Mouse (Mus musculus) heart, adult 2 months (tissue): ENCODE measurements at regions not wholly inside any gene's neighbourhood (a gene's known extent, or its start where the extent isn't known, plus 50 kb on each side); places are given as distances from the start of the nearest gene placed in this dataset.

Source experiments
- CTCF ChIP-seq: fragments of 200-600 bp; IDR thresholded peaks from 2 replicates; pipeline ENCODE4 v1.8.1; 2022; ENCODE audit warnings: antibody characterized with exemption, mild to moderate bottlenecking, moderate library complexity
- EP300 ChIP-seq: fragments of 200-500 bp; IDR thresholded peaks from 2 replicates; pipeline ENCODE4 v1.6.1; 2011; ENCODE audit warnings: low read depth, low read length, control low read depth; ENCODE audit not compliant: insufficient read depth

- TF ChIP-seq CTCF = no peak
- no peak for TF ChIP-seq EP300
These were observed 145.9 kb downstream of the Fam174a start for GRCm38 (mm10) chr1:95459355-95459754.
